Mouse (Mus musculus) hindbrain, embryonic 13.5 days (tissue): ENCODE measurements at regions not wholly inside any gene's neighbourhood (a gene's known extent, or its start where the extent isn't known, plus 50 kb on each side); places are given as distances from the start of the nearest gene placed in this dataset.

Experiments
- ATAC-seq: fragments of 200-750 bp; cut with Nextera tagmentation; 2 replicates; pipeline ENCODE4 v1.8.0; 2017; ENCODE audit warnings: moderate TSS enrichment; ENCODE audit not compliant: low FRiP score
- H3K27ac ChIP-seq: fragments of 300-500 bp; sonication (generic); 2 replicates; pipeline ENCODE4 v1.5.1; 2015; ENCODE audit warnings: inconsistent platforms, mild to moderate bottlenecking, moderate library complexity
- H3K27me3 ChIP-seq: fragments of 300-500 bp; sonication (generic); 2 replicates; pipeline ENCODE4 v1.6.1; 2015; ENCODE audit warnings: mild to moderate bottlenecking, inconsistent platforms
- H3K36me3 ChIP-seq: fragments of 300-500 bp; sonication (generic); 2 replicates; pipeline ENCODE4 v1.6.1; 2015; ENCODE audit warnings: mild to moderate bottlenecking, inconsistent platforms
- H3K4me1 ChIP-seq: fragments of 300-500 bp; sonication (generic); replicated peaks from 2 replicates; pipeline ENCODE4 v1.6.1; 2015; ENCODE audit warnings: inconsistent platforms
- H3K4me2 ChIP-seq: fragments of 300-500 bp; sonication (generic); 2 replicates; pipeline ENCODE4 v1.6.1; 2015; ENCODE audit warnings: inconsistent platforms, mild to moderate bottlenecking, moderate library complexity
- H3K4me3 ChIP-seq: fragments of 300-500 bp; sonication (generic); 2 replicates; pipeline ENCODE4 v1.5.1; 2015; ENCODE audit warnings: mild to moderate bottlenecking, inconsistent platforms
- H3K9ac ChIP-seq: fragments of 300-500 bp; sonication (generic); 2 replicates; pipeline ENCODE4 v1.6.1; 2015; ENCODE audit warnings: mild to moderate bottlenecking, inconsistent platforms
- H3K9me3 ChIP-seq: fragments of 300-500 bp; sonication (generic); 2 replicates; pipeline ENCODE4 v1.6.1; 2016; ENCODE audit warnings: inconsistent platforms
- WGBS: fragments of 180-500 bp; shearing (Covaris S2); methylation state at CpG from one replicate; pipeline ENCODE4 v1.1.7; 2015; 5-methylcytosine and 5-hydroxymethylcytosine counted together

GRCm38 (mm10) chr13:60308062-60308801, 131.1 kb upstream of the Gas1 start:
- 0 out of 2 replicates have a peak overlapping the region, but pooled peaks have one; percentile 46 for H3K27ac ChIP-seq
- no peaks in the 10 kb centered on the region for H3K27me3 ChIP-seq
- no peaks in the 10 kb centered on the region for H3K9me3 ChIP-seq
- peak; percentile 52; the same call in 1 of the 2 replicates for ATAC-seq
- no peaks in the 10 kb centered on the region for H3K36me3 ChIP-seq
- H3K4me3 ChIP-seq: no peak overlapping the region
- peaks cover 11% of the 10 kb centered on the region for H3K4me1 ChIP-seq
- no peak overlapping the region for H3K4me2 ChIP-seq
- 60% methylated on average over 13 of the region's 13 CpGs for WGBS
- H3K9ac ChIP-seq: no peak overlapping the region

- H3K27ac ChIP-seq: no peak overlapping the region
- WGBS: 95% methylated on average over 12 of the region's 12 CpGs
- H3K9ac ChIP-seq: no peak overlapping the region
- H3K4me2 ChIP-seq: no peak overlapping the region
- no peak overlapping the region for H3K4me3 ChIP-seq
- H3K36me3 ChIP-seq: no peaks in the 10 kb centered on the region
- ATAC-seq: no peak
- no peaks in the 10 kb centered on the region for H3K9me3 ChIP-seq
- no peaks in the 10 kb centered on the region for H3K27me3 ChIP-seq
- peaks cover 11% of the 10 kb centered on the region for H3K4me1 ChIP-seq
Measured at GRCm38 (mm10) chr13:60309482-60309881, 132.3 kb upstream of the Gas1 start.

- H3K27ac ChIP-seq: no peak overlapping the region
- H3K9me3 ChIP-seq: no peaks in the 10 kb centered on the region
- H3K9ac ChIP-seq: no peak overlapping the region
- no peak for ATAC-seq
- peaks cover 11% of the 10 kb centered on the region for H3K4me1 ChIP-seq
- H3K4me3 ChIP-seq: no peak overlapping the region
- no peak overlapping the region for H3K4me2 ChIP-seq
- H3K36me3 ChIP-seq: no peaks in the 10 kb centered on the region
- no peaks in the 10 kb centered on the region for H3K27me3 ChIP-seq
- 88% methylated on average over 4 of the region's 4 CpGs for WGBS
Measured at GRCm38 (mm10) chr13:60309926-60310325, 132.8 kb upstream of the Gas1 start.

- no peak for ATAC-seq
- Histone ChIP-seq H3K4me2 (no peak overlapping the region), H3K9ac (no peak overlapping the region), H3K4me3 (no peak overlapping the region), H3K4me1 (peaks cover 11% of the 10 kb centered on the region), H3K9me3 (no peaks in the 10 kb centered on the region), H3K27me3 (no peaks in the 10 kb centered on the region), H3K36me3 (no peaks in the 10 kb centered on the region), H3K27ac (no peak overlapping the region)
- WGBS: 81% methylated on average over 7 of the region's 7 CpGs
Measured at GRCm38 (mm10) chr13:60312397-60313085, 135.4 kb upstream of the Gas1 start.

GRCm38 (mm10) chr13:60318436-60319020, 141.4 kb upstream of the Gas1 start:
- no peaks in the 10 kb centered on the region for H3K4me1 ChIP-seq
- no peak overlapping the region for H3K4me2 ChIP-seq
- H3K9ac ChIP-seq: no peak overlapping the region
- 90% methylated on average over 8 of the region's 8 CpGs for WGBS
- no peak for ATAC-seq
- no peak overlapping the region for H3K27ac ChIP-seq
- no peaks in the 10 kb centered on the region for H3K27me3 ChIP-seq
- no peaks in the 10 kb centered on the region for H3K9me3 ChIP-seq
- no peak overlapping the region for H3K4me3 ChIP-seq
- no peaks in the 10 kb centered on the region for H3K36me3 ChIP-seq

- Histone ChIP-seq H3K9ac (no peak overlapping the region), H3K4me3 (no peak overlapping the region), H3K4me2 (no peak overlapping the region), H3K27ac (no peak overlapping the region), H3K27me3 (no peaks in the 10 kb centered on the region), H3K4me1 (no peaks in the 10 kb centered on the region), H3K9me3 (no peaks in the 10 kb centered on the region), H3K36me3 (no peaks in the 10 kb centered on the region)
- WGBS: 90% methylated on average over 4 of the region's 4 CpGs
- ATAC-seq: no peak
Measured at GRCm38 (mm10) chr13:60319268-60319667, 142.1 kb upstream of the Gas1 start.

GRCm38 (mm10) chr13:60319861-60320602, 142.9 kb upstream of the Gas1 start:
- Histone ChIP-seq H3K36me3 (no peaks in the 10 kb centered on the region), H3K9ac (no peak overlapping the region), H3K4me3 (no peak overlapping the region), H3K9me3 (no peaks in the 10 kb centered on the region), H3K4me2 (no peak overlapping the region), H3K27me3 (no peaks in the 10 kb centered on the region), H3K4me1 (no peaks in the 10 kb centered on the region), H3K27ac (no peak overlapping the region)
- WGBS: 67% methylated on average over 5 of the region's 5 CpGs
- no peak for ATAC-seq

- no peaks in the 10 kb centered on the region for H3K9me3 ChIP-seq
- WGBS: 74% methylated on average over 3 of the region's 3 CpGs
- no peak overlapping the region for H3K27ac ChIP-seq
- no peaks in the 10 kb centered on the region for H3K27me3 ChIP-seq
- H3K4me2 ChIP-seq: no peak overlapping the region
- no peak for ATAC-seq
- H3K4me3 ChIP-seq: no peak overlapping the region
- H3K36me3 ChIP-seq: no peaks in the 10 kb centered on the region
- no peak overlapping the region for H3K9ac ChIP-seq
- H3K4me1 ChIP-seq: no peaks in the 10 kb centered on the region
Measured at GRCm38 (mm10) chr13:60322579-60322978, 145.4 kb upstream of the Gas1 start.

GRCm38 (mm10) chr13:60330475-60331258, 153.5 kb upstream of the Gas1 start:
- H3K4me1 ChIP-seq: no peaks in the 10 kb centered on the region
- no peak for ATAC-seq
- H3K9ac ChIP-seq: no peak overlapping the region
- H3K27ac ChIP-seq: no peak overlapping the region
- WGBS: 83% methylated on average over 9 of the region's 9 CpGs
- no peak overlapping the region for H3K4me3 ChIP-seq
- no peaks in the 10 kb centered on the region for H3K36me3 ChIP-seq
- no peak overlapping the region for H3K4me2 ChIP-seq
- H3K9me3 ChIP-seq: no peaks in the 10 kb centered on the region
- no peaks in the 10 kb centered on the region for H3K27me3 ChIP-seq

GRCm38 (mm10) chr13:60336196-60336595, 159.0 kb upstream of the Gas1 start:
- Histone ChIP-seq H3K9me3 (no peaks in the 10 kb centered on the region), H3K27me3 (no peaks in the 10 kb centered on the region)

GRCm38 (mm10) chr13:60337383-60337782, 160.2 kb upstream of the Gas1 start:
- no peak overlapping the region for H3K9ac ChIP-seq
- no peaks in the 10 kb centered on the region for H3K9me3 ChIP-seq
- 0 out of 2 replicates have a peak overlapping the region, but pooled peaks have one; percentile 23 for H3K27ac ChIP-seq
- H3K4me3 ChIP-seq: no peak overlapping the region
- no peaks in the 10 kb centered on the region for H3K36me3 ChIP-seq
- no peak overlapping the region for H3K4me2 ChIP-seq
- H3K27me3 ChIP-seq: no peaks in the 10 kb centered on the region
- H3K4me1 ChIP-seq: peaks cover 6% of the 10 kb centered on the region
- 56% methylated on average over 2 of the region's 2 CpGs for WGBS
- ATAC-seq: peak; percentile 71

More at GRCm38 (mm10) chr13:60336196-60336595, 159.0 kb upstream of the Gas1 start:
- H3K27ac ChIP-seq: no peak overlapping the region
- H3K9ac ChIP-seq: no peak overlapping the region
- H3K36me3 ChIP-seq: no peaks in the 10 kb centered on the region
- H3K4me1 ChIP-seq: peaks cover 6% of the 10 kb centered on the region
- no peak overlapping the region for H3K4me2 ChIP-seq
- no peak for ATAC-seq
- 80% methylated on average over 1 of the region's 1 CpGs for WGBS
- no peak overlapping the region for H3K4me3 ChIP-seq
